Mouse (Mus musculus) olfactory bulb, adult 2 months (tissue): Measurements from ENCODE around the gene Klhl3.

Experiments used
- CTCF ChIP-seq: fragments of 200-500 bp; IDR thresholded peaks from 2 replicates; pipeline ENCODE4 v1.5.1; 2012; ENCODE audit warnings: low read depth, mild to moderate bottlenecking, low read length, moderate library complexity; ENCODE audit not compliant: insufficient read depth
- POLR2A ChIP-seq: fragments of 200-500 bp; IDR thresholded peaks from 2 replicates; pipeline ENCODE4 v1.6.1; 2012; ENCODE audit warnings: mild to moderate bottlenecking, low read depth, low read length, moderate library complexity; ENCODE audit not compliant: insufficient read depth

DNA sequence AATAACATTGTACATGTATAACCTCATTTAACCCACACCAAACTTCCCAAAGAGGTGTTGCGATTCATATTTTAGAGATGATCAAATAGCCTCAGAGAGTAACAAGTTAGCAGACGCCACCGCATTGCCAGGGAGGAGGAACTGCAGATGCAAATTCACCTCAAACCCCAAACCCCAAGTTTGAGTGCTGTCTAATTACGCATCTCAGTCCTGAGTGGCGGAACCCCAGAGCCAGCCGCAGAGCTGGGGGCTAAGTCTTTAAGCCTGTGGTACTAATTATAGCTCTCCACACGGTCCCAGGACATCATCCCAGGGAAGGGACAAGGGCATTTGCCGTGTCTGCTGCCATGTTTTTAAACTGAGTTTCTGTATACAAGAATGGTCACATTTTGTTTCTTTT lies 75.9 kb downstream of the Klhl3 start:
- TF ChIP-seq POLR2A (no peak), CTCF (no peak)
